Mouse (Mus musculus) CH12.LX (cell line): ENCODE results near the gene Kcnip3. TPM values are rescaled to one million over a fixed set of nuclear protein-coding genes. Genes with fewer than 3 reads are reported as not detected.

ENCODE experiments used
- DNase-seq: peaks from one replicate; pipeline ENCODE4 v3.0.0-alpha.2; 2013; ENCODE audit errors: extremely low read depth
- H3K27ac ChIP-seq: 2 replicates; pipeline ENCODE4 v1.5.1; 2012; ENCODE audit warnings: low read depth, mild to moderate bottlenecking, control low read depth, moderate library complexity; ENCODE audit not compliant: insufficient read depth
- H3K27me3 ChIP-seq: replicated peaks from 2 replicates; pipeline ENCODE3; 2012; ENCODE audit warnings: inconsistent platforms
- H3K36me3 ChIP-seq, 2 experiments: replicated peaks in 1 of 2; 2 replicates each; pipeline versions ENCODE3 to v1.6.1; 2012; ENCODE audit warnings: inconsistent platforms in 1 of 2, low read length in 1 of 2, mild to moderate bottlenecking in 1 of 2, mixed read lengths in 1 of 2, moderate library complexity in 1 of 2; ENCODE audit not compliant: control insufficient read depth in 1 of 2, insufficient read depth in 1 of 2
- H3K4me1 ChIP-seq, 2 experiments: 2 replicates each; pipeline ENCODE4 v1.6.1; 2012; ENCODE audit warnings: inconsistent platforms in 1 of 2, moderate library complexity in 1 of 2; ENCODE audit not compliant: insufficient read depth in 2 of 2, control insufficient read depth in 1 of 2
- H3K4me2 ChIP-seq: 2 replicates; pipeline ENCODE4 v1.6.1; 2012; ENCODE audit warnings: low read depth, mild to moderate bottlenecking, control low read depth; ENCODE audit not compliant: poor library complexity, insufficient read depth, severe bottlenecking
- H3K4me3 ChIP-seq, 3 experiments: fragments of 150-350 bp in 1 of 3; sonication (generic) in 1 of 3; replicated peaks in 1 of 3; 2 replicates each; pipeline versions ENCODE3 to v1.5.1; 2011 to 2012; ENCODE audit warnings: low read depth in 2 of 3, low read length in 2 of 3, mild to moderate bottlenecking in 2 of 3, moderate library complexity in 2 of 3, control low read depth in 1 of 3, improper control_type of control experiment in 1 of 3, inconsistent platforms in 1 of 3, mixed read lengths in 1 of 3; ENCODE audit not compliant: poor library complexity in 1 of 3
- H3K79me2 ChIP-seq: replicated peaks from 2 replicates; pipeline ENCODE4 v1.6.1; 2012; ENCODE audit warnings: mild to moderate bottlenecking, moderate library complexity; ENCODE audit not compliant: control insufficient read depth, poor library complexity, insufficient read depth, severe bottlenecking; ENCODE audit errors: extremely low read depth
- H3K9ac ChIP-seq: 2 replicates; pipeline ENCODE4 v1.6.1; 2012; ENCODE audit warnings: low read depth, mild to moderate bottlenecking, control low read depth, moderate library complexity; ENCODE audit not compliant: insufficient read depth
- H3K9me3 ChIP-seq: replicated peaks from 2 replicates; pipeline ENCODE3; 2012; ENCODE audit warnings: low read length, inconsistent platforms, mixed read lengths
- CTCF ChIP-seq, 2 experiments: IDR thresholded peaks in 1 of 2; conservative IDR thresholded peaks in 1 of 2; 2 replicates each; pipeline ENCODE4 v1.5.1; 2011 to 2012; ENCODE audit warnings: low read depth in 2 of 2, low read length in 2 of 2, improper control_type of control experiment in 1 of 2, inconsistent platforms in 1 of 2, mild to moderate bottlenecking in 1 of 2, moderate library complexity in 1 of 2
- ELF1 ChIP-seq: IDR thresholded peaks from 2 replicates; pipeline ENCODE4 v1.6.1; 2014; ENCODE audit warnings: low read depth, mild to moderate bottlenecking, inconsistent platforms, low read length, improper control_type of control experiment
- IRF4 ChIP-seq: IDR thresholded peaks from 2 replicates; pipeline ENCODE4 v1.6.1; 2014; ENCODE audit warnings: low read depth, mild to moderate bottlenecking, inconsistent platforms, low read length, improper control_type of control experiment
- JUND ChIP-seq: conservative IDR thresholded peaks from 2 replicates; pipeline ENCODE4 v1.6.1; 2011; ENCODE audit warnings: low read depth, low read length, improper control_type of control experiment
- MAX ChIP-seq: IDR thresholded peaks from 2 replicates; pipeline ENCODE4 v1.6.1; 2011; ENCODE audit warnings: low read length, improper control_type of control experiment
- MXI1 ChIP-seq: IDR thresholded peaks from 2 replicates; pipeline ENCODE4 v1.6.1; 2011; ENCODE audit warnings: mild to moderate bottlenecking, low read depth, low read length, improper control_type of control experiment
- NRF1 ChIP-seq: IDR thresholded peaks from 2 replicates; pipeline ENCODE4 v1.6.1; 2014; ENCODE audit warnings: low read depth, mild to moderate bottlenecking, inconsistent platforms, low read length, improper control_type of control experiment, moderate library complexity
- POLR2A ChIP-seq: IDR thresholded peaks from 2 replicates; pipeline ENCODE4 v1.6.1; 2011; ENCODE audit warnings: low read depth, mild to moderate bottlenecking, improper control_type of control experiment, low read length
- RAD21 ChIP-seq: IDR thresholded peaks from 2 replicates; pipeline ENCODE4 v1.6.1; 2011; ENCODE audit warnings: low read depth, mild to moderate bottlenecking, low read length, improper control_type of control experiment, moderate library complexity
- SMC3 ChIP-seq: IDR thresholded peaks from 2 replicates; pipeline ENCODE4 v1.6.1; 2011; ENCODE audit warnings: low read depth, low read length, improper control_type of control experiment
- UBTF ChIP-seq: IDR thresholded peaks from 2 replicates; pipeline ENCODE4 v1.6.1; 2012; ENCODE audit warnings: low read depth, mild to moderate bottlenecking, inconsistent platforms, low read length, improper control_type of control experiment, moderate library complexity
- USF1 ChIP-seq: IDR thresholded peaks from 2 replicates; pipeline ENCODE4 v1.6.1; 2014; ENCODE audit warnings: low read depth, mild to moderate bottlenecking, inconsistent platforms, low read length, improper control_type of control experiment
- ZC3H11A ChIP-seq: IDR thresholded peaks from 2 replicates; pipeline ENCODE4 v1.6.1; 2012; ENCODE audit warnings: low read depth, mild to moderate bottlenecking, inconsistent platforms, low read length, improper control_type of control experiment
- ZMIZ1 ChIP-seq: IDR thresholded peaks from 2 replicates; pipeline ENCODE4 v1.6.1; 2012; ENCODE audit warnings: low read depth, mild to moderate bottlenecking, inconsistent platforms, low read length, improper control_type of control experiment
- dilution Hi-C: fragments of 300-500 bp; cut with MboI; formaldehyde crosslinking; loops from 2 replicates; pipeline ENCODE4 v1.14.3; 2020; ENCODE audit warnings: low sequenced_read_pairs; ENCODE audit not compliant: extremely low pct_unique_long_range_greater_than_20kb, extremely low pct_ligation_motif_present
- in situ Hi-C: fragments of 300-500 bp; cut with MboI; formaldehyde crosslinking; loops from 3 replicates; pipeline ENCODE4 v1.14.3; 2019; ENCODE audit warnings: low sequenced_read_pairs, low pct_ligation_motif_present, low pct_unique_long_range_greater_than_20kb, mixed read lengths
- polyA plus RNA-seq: library from polyadenylated mRNA; unstranded; fragments of >175 nt; gene quantifications from 2 replicates; pipeline ENCODE4 v1.2.1, GENCODE M21; 2012; ENCODE audit warnings: low read depth; ENCODE audit not compliant: insufficient read length
- total RNA-seq, 2 experiments: library from RNA; depleted of rRNA; stranded (reverse); fragments of 300-350 nt in 1 of 2; fragments of >200 nt in 1 of 2; gene quantifications; 2 replicates each; pipeline ENCODE4 v1.2.3; 2012 to 2014

Gene Kcnip3
- total and polyA plus RNA-seq, 3 experiments: not detected

DNA sequence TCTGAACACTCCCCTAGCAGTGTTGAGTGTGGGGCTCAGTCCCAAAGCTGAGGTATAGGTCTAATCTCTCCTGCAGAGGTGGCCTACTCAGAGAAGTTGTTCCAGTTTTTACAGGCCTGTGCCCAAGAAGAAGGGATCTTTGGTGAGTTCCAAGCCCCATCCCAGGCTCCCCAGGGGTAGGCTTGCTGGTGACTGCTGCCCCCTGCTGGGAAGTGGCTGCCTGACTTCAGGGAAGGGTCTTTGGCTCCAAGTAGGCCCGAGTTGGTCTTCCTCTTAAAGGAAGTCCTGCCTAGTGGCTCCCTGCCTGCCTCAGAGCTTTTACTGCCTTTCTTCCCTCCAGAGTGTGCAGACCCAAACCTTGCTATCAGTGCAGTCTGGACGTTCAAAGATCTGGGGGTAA lies 86.8 kb downstream of the Kcnip3 start:
- Histone ChIP-seq H3K9me3 (no peaks in the 10 kb centered on the region), H3K79me2 (no peaks in the 10 kb centered on the region), H3K4me2 (no peak overlapping the region), H3K4me1 (no peaks in the 10 kb centered on the region), H3K27me3 (no peaks in the 10 kb centered on the region), H3K36me3 (peaks cover 43 to 80% of the 10 kb centered on the region in 2 experiments), H3K9ac (no peak overlapping the region), H3K27ac (no peak overlapping the region), H3K4me3 (no peak overlapping the region)
- TF ChIP-seq UBTF (no peak), USF1 (no peak), SMC3 (peak; percentile 58), CTCF (conservative IDR thresholded peaks at IDR 0.05 in 1 of 2, IDR thresholded peaks at IDR 0.05 in 1 of 2; ENCODE audit: low read depth in 2 of 2, low read length in 2 of 2) (peak; percentile 37 to 73), ZC3H11A (no peak), POLR2A (no peak), RAD21 (peak; percentile 55)
- in situ Hi-C loops: no loop called here
- peak; percentile 30 for DNase-seq
- dilution Hi-C loops: no loop called here

- Histone ChIP-seq H3K4me3 (no peak overlapping the region), H3K27me3 (no peaks in the 10 kb centered on the region), H3K36me3 (peaks cover 43 to 66% of the 10 kb centered on the region in 2 experiments), H3K27ac (no peak overlapping the region), H3K4me2 (no peak overlapping the region), H3K4me1 (no peaks in the 10 kb centered on the region), H3K9me3 (no peaks in the 10 kb centered on the region), H3K9ac (no peak overlapping the region), H3K79me2 (no peaks in the 10 kb centered on the region)
- DNase-seq: no peak
- dilution Hi-C loops: no loop called here
- TF ChIP-seq MAX: no peak
- no peak for TF ChIP-seq NRF1
- no peak for TF ChIP-seq MXI1
- no peak for TF ChIP-seq ZMIZ1
- TF ChIP-seq JUND: no peak
- no peak for TF ChIP-seq ELF1
- TF ChIP-seq UBTF: no peak
- TF ChIP-seq IRF4: no peak
- in situ Hi-C loops: no loop called here
These were observed 88.2 kb downstream of the Kcnip3 start for GRCm38 (mm10) chr2:127433487-127434295.
